Mouse (Mus musculus) erythroid progenitor cell, adult 5-6 weeks (primary cell): Measurements from ENCODE around the gene Nags. TPM values are rescaled to one million over a fixed set of nuclear protein-coding genes. Genes with fewer than 3 reads are reported as not detected.

Experiments
- ATAC-seq: replicated peaks from 2 replicates; pipeline ENCODE4 v1.8.0; 2016; ENCODE audit warnings: moderate number of reproducible peaks, mild to moderate bottlenecking, moderate TSS enrichment, inconsistent platforms; ENCODE audit not compliant: poor library complexity, low FRiP score, severe bottlenecking
- total RNA-seq, 2 experiments: library from RNA; stranded (forward) in 1 of 2; stranded (reverse) in 1 of 2; fragments of 150-400 nt in 1 of 2; fragments of 186-747, 209-891 nt in 1 of 2; gene quantifications; 2 replicates each; pipeline versions ENCODE4 v1.2.3 to v1.2.4; 2015 to 2017; ENCODE audit warnings: low replicate concordance in 2 of 2

Nags gene
- total RNA-seq, 2 experiments from 2014 or later = 3.8 TPM; not detected in 1

DNA sequence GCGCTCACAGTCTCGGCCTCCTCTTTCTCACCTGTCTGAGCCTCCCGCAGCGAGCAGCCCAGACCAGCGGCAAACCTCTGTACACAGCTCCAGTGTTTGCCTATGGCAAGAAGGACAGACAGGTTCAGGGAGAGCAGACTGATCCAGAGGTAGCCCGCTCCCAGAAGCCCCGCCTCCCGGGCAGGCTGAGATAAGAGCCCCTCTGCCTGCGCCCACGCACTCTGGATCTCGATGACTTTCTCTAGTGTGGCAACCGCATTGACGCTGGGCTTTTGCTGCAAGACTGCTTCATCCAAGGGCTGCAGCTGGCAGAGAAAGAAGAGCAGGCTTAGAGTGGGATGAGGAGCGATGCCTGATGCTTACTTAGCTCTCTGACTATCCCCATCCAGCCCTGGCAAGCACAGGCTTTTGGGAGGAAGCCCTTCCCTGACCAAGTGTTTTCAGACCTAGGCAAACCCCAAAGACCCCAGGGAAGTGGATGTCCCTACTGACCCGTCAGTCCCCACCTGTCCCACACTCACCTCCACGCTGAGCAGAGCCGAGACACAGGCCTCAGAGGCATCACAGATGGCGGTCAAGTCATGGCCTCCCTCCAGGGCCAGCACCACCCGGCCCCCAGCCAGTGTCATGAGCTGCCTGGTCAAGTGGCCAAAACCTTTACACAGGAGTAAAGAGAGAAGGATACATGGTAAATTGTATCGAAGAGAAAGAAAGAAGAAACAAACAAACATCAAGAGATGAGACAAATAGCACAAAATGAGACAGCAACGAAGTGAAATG is 50.9 kb downstream of the Nags start:
- ATAC-seq = no peak

DNA sequence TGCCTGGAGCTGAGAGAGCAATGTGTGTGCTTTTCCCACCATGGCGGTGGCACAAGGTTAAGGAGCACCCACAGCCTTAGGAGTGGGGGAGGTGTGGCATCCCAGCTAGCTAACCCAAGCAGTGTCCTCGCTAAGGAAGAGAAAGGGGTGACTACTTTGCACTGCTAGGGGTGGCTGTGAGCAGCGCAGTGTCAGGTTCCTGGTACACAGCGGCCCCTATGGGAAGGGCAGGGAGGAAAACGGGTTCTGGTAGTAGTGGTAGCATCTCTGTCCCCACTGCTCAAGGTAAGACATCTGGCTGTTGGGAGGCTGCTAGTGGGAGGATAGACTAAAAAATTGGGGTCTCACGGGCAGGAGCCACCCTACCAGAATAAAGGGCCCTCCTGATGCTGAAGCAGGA is 52.9 kb downstream of the Nags start:
- ATAC-seq = no peak

Other genes with a start within 250 kb of the Nags start
- not detected in 2 replicates for gene Sost, start 178.5 kb upstream of the Nags start, total RNA-seq (2015; ENCODE audit: low replicate concordance)
- gene Sost, start 178.5 kb upstream of the Nags start, total RNA-seq (2017; ENCODE audit: low replicate concordance) = not detected in 2 replicates
- gene Cfap97d1, start 161.2 kb upstream of the Nags start, total RNA-seq (2015; ENCODE audit: low replicate concordance) = not detected in 2 replicates
- gene Cfap97d1, start 161.2 kb upstream of the Nags start, total RNA-seq (2017; ENCODE audit: low replicate concordance) = not detected in 2 replicates
- gene Dusp3, start 158.5 kb upstream of the Nags start, total RNA-seq (2015; ENCODE audit: low replicate concordance) = 0.42 and 3.2 TPM in 2 replicates
- 1.6 and 2.7 TPM in 2 replicates for gene Dusp3, start 158.5 kb upstream of the Nags start, total RNA-seq (2017; ENCODE audit: low replicate concordance)
- not detected in 2 replicates for gene Mpp3, start 117.1 kb upstream of the Nags start, total RNA-seq (2015; ENCODE audit: low replicate concordance)
- not detected in 2 replicates for gene Mpp3, start 117.1 kb upstream of the Nags start, total RNA-seq (2017; ENCODE audit: low replicate concordance)
- gene Cd300lg, start 104.0 kb upstream of the Nags start, total RNA-seq (2015; ENCODE audit: low replicate concordance) = 0.42 and 3.6 TPM in 2 replicates
- 0.23 and 0.64 TPM in 2 replicates for gene Cd300lg, start 104.0 kb upstream of the Nags start, total RNA-seq (2017; ENCODE audit: low replicate concordance)
- gene Mpp2, start 57.0 kb upstream of the Nags start, total RNA-seq (2015; ENCODE audit: low replicate concordance) = 37.5 and 39.0 TPM in 2 replicates
- gene Mpp2, start 57.0 kb upstream of the Nags start, total RNA-seq (2017; ENCODE audit: low replicate concordance) = 32.9 and 39.0 TPM in 2 replicates
- gene Ppy, start 44.2 kb upstream of the Nags start, total RNA-seq (2015; ENCODE audit: low replicate concordance) = not detected in 2 replicates
- not detected in 2 replicates for gene Ppy, start 44.2 kb upstream of the Nags start, total RNA-seq (2017; ENCODE audit: low replicate concordance)
- gene Pyy, start 37.7 kb upstream of the Nags start, total RNA-seq (2015; ENCODE audit: low replicate concordance) = not detected in 2 replicates
- gene Pyy, start 37.7 kb upstream of the Nags start, total RNA-seq (2017; ENCODE audit: low replicate concordance) = not detected in 2 replicates
- 1.1 and 1.3 TPM in 2 replicates for gene Tmem101, start 10.9 kb downstream of the Nags start, total RNA-seq (2015; ENCODE audit: low replicate concordance)
- gene Tmem101, start 10.9 kb downstream of the Nags start, total RNA-seq (2017; ENCODE audit: low replicate concordance) = 2.9 and 5.1 TPM in 2 replicates
- gene Lsm12, start 39.8 kb downstream of the Nags start, total RNA-seq (2015; ENCODE audit: low replicate concordance) = 60.8 and 82.5 TPM in 2 replicates
- gene Lsm12, start 39.8 kb downstream of the Nags start, total RNA-seq (2017; ENCODE audit: low replicate concordance) = 28.0 and 39.7 TPM in 2 replicates
- 4.0 and 14.3 TPM in 2 replicates for gene G6pc3, start 44.1 kb downstream of the Nags start, total RNA-seq (2015; ENCODE audit: low replicate concordance)
- gene G6pc3, start 44.1 kb downstream of the Nags start, total RNA-seq (2017; ENCODE audit: low replicate concordance) = 4.4 and 8.6 TPM in 2 replicates
- gene Hdac5, start 84.7 kb downstream of the Nags start, total RNA-seq (2015; ENCODE audit: low replicate concordance) = 11.9 and 36.9 TPM in 2 replicates
- 6.4 and 9.9 TPM in 2 replicates for gene Hdac5, start 84.7 kb downstream of the Nags start, total RNA-seq (2017; ENCODE audit: low replicate concordance)
- 26.7 and 30.2 TPM in 2 replicates for gene BC030867, start 103.4 kb downstream of the Nags start, total RNA-seq (2015; ENCODE audit: low replicate concordance)
- 14.4 and 14.5 TPM in 2 replicates for gene BC030867, start 103.4 kb downstream of the Nags start, total RNA-seq (2017; ENCODE audit: low replicate concordance)
- gene Asb16, start 123.2 kb downstream of the Nags start, total RNA-seq (2015; ENCODE audit: low replicate concordance) = not detected in 2 replicates
- not detected in 2 replicates for gene Asb16, start 123.2 kb downstream of the Nags start, total RNA-seq (2017; ENCODE audit: low replicate concordance)
- gene Tmub2, start 139.4 kb downstream of the Nags start, total RNA-seq (2015; ENCODE audit: low replicate concordance) = 46.1 and 52.6 TPM in 2 replicates
- gene Tmub2, start 139.4 kb downstream of the Nags start, total RNA-seq (2017; ENCODE audit: low replicate concordance) = 36.9 and 43.5 TPM in 2 replicates
- 14.3 and 22.0 TPM in 2 replicates for gene Atxn7l3, start 151.1 kb downstream of the Nags start, total RNA-seq (2015; ENCODE audit: low replicate concordance)
- gene Atxn7l3, start 151.1 kb downstream of the Nags start, total RNA-seq (2017; ENCODE audit: low replicate concordance) = 9.8 and 16.8 TPM in 2 replicates
- 77.5 and 82.2 TPM in 2 replicates for gene Ubtf, start 174.2 kb downstream of the Nags start, total RNA-seq (2015; ENCODE audit: low replicate concordance)
- 281 and 468 TPM in 2 replicates for gene Ubtf, start 174.2 kb downstream of the Nags start, total RNA-seq (2017; ENCODE audit: low replicate concordance)
- gene Slc4a1, start 220.7 kb downstream of the Nags start, total RNA-seq (2015; ENCODE audit: low replicate concordance) = 5,198 and 5,361 TPM in 2 replicates
- 5,184 and 5,388 TPM in 2 replicates for gene Slc4a1, start 220.7 kb downstream of the Nags start, total RNA-seq (2017; ENCODE audit: low replicate concordance)
- gene Rundc3a, start 247.9 kb downstream of the Nags start, total RNA-seq (2015; ENCODE audit: low replicate concordance) = not detected in 2 replicates
- not detected in 2 replicates for gene Rundc3a, start 247.9 kb downstream of the Nags start, total RNA-seq (2017; ENCODE audit: low replicate concordance)